Mouse (Mus musculus): Measurements from ENCODE around the gene Adad2. TPM values are rescaled to one million over a fixed set of nuclear protein-coding genes. Genes with fewer than 3 reads are reported as not detected.

The Adad2 gene
- total and polyA plus RNA-seq, 3 experiments, result not detected

DNA sequence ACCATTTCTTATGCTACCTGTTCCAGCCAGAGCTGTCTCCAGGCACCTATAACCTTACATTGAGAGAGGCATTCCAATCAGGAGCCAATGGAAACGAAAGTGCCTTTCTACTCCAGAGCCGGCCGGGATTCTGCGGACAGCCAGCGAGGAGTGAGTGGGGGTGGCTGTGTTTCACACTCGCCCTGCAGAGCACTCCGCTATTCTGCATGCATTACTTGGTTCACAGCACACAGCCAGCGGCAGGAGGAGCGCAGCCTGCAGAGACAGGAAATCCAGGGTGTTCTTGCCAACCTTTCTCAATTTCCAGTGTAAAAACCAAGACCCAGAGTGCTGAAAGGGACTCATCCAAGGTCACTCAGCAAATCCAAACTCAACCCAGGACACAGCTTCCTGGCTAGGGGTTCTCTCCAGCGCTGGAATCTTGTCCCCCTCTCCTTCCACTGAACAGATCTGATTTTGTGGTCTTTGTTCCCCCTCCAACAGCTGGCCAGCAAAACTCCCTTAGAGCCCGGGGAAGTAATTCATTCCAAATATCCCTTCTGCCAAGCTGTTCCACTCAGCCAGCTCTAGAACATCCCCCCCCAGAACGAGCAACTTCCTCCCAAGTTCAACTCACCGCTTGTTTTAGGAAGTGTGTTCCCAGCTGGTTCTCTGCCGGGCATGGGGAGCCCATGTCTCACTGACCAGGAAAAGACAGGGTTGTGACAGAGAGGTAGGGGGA, 22.2 kb downstream of the Adad2 start:
- Histone ChIP-seq H3K27ac (ENCODE audit: control insufficient read depth, low read depth, low read length) (no peak overlapping the region), H3K27me3 (ENCODE audit: control insufficient read depth in 1 of 2, insufficient read depth in 2 of 2, low read length in 2 of 2) (peaks cover 0 to 4% of the 10 kb centered on the region in 2 experiments; a peak in 2 of 4 replicates), H3K9ac (ENCODE audit: control insufficient read depth, low read depth, low read length, poor library complexity, severe bottlenecking) (no peak overlapping the region), H3K9me3 (replicated peaks; ENCODE audit: insufficient read depth, low read length) (no peaks in the 10 kb centered on the region), H3K79me2 (ENCODE audit: control insufficient read depth, insufficient read depth, low read length, poor library complexity) (no peaks in the 10 kb centered on the region), H3K36me3 (ENCODE audit: control insufficient read depth in 1 of 2, insufficient read depth in 2 of 2, low read length in 2 of 2) (no peaks in the 10 kb centered on the region), H3K4me1 (ENCODE audit: control insufficient read depth in 1 of 2, insufficient read depth in 2 of 2, low read length in 2 of 2) (no peaks in the 10 kb centered on the region), H3K4me3 (ENCODE audit: control insufficient read depth in 1 of 2, insufficient read depth in 1 of 2, low read depth in 2 of 2, low read length in 2 of 2) (no peak overlapping the region)
- no peak for TF ChIP-seq POLR2AphosphoS2 (IDR thresholded peaks at IDR 0.05; ENCODE audit: low read length)
- no peak for TF ChIP-seq TAL1 (IDR thresholded peaks at IDR 0.05; ENCODE audit: low read length)
- no peak for TF ChIP-seq BHLHE40 (IDR thresholded peaks at IDR 0.05; ENCODE audit: borderline replicate concordance, low read depth, low read length)
- DNase-seq (ENCODE audit: low read depth, low spot score), result no peak

DNA sequence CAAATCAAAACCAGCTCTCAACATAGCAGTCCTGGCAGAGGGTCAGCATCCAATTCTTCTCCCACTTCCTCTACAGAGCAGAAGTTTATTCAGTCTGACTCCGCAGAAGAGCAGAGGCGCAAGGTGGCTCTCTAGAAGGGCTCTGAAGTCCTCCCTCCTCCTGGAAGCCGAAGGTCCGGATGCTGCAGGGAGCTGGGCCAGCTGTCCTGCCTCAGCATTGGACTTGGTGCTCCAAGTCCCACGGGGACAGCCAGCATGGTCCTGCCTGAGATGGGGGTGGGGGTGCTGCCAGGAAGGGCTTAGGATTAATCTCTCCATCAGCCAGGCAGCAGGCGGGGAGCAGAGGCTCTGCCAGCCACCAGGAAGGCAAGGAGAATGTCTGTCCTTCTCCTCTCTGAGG, 22.8 kb downstream of the Adad2 start, which contains the start of gene Kcng4:
TSS of gene Kcng4 (minus strand) at position 303 of the 400 bp plus-strand sequence.
- Histone ChIP-seq H3K27me3 (ENCODE audit: control insufficient read depth in 1 of 2, insufficient read depth in 2 of 2, low read length in 2 of 2) (peaks cover 0 to 2% of the 10 kb centered on the region in 2 experiments; a peak in 2 of 4 replicates), H3K36me3 (ENCODE audit: control insufficient read depth in 1 of 2, insufficient read depth in 2 of 2, low read length in 2 of 2) (no peaks in the 10 kb centered on the region), H3K9ac (ENCODE audit: control insufficient read depth, low read depth, low read length, poor library complexity, severe bottlenecking) (no peak within 1 kb of the TSS), H3K4me3 (ENCODE audit: control insufficient read depth in 1 of 2, insufficient read depth in 1 of 2, low read depth in 2 of 2, low read length in 2 of 2) (no peak within 1 kb of the TSS), H3K27ac (ENCODE audit: control insufficient read depth, low read depth, low read length) (no peak within 1 kb of the TSS), H3K9me3 (replicated peaks; ENCODE audit: insufficient read depth, low read length) (no peaks in the 10 kb centered on the region), H3K4me1 (ENCODE audit: control insufficient read depth in 1 of 2, insufficient read depth in 2 of 2, low read length in 2 of 2) (no peaks in the 10 kb centered on the region), H3K79me2 (ENCODE audit: control insufficient read depth, insufficient read depth, low read length, poor library complexity) (no peaks in the 10 kb centered on the region)
- no peak for DNase-seq (ENCODE audit: low read depth, low spot score)
- no peak for TF ChIP-seq SMC3 (IDR thresholded peaks at IDR 0.05; ENCODE audit: low read depth, low read length)
- no peak for TF ChIP-seq TAL1 (IDR thresholded peaks at IDR 0.05; ENCODE audit: low read length)
- no peak for TF ChIP-seq MYC (IDR thresholded peaks at IDR 0.05; ENCODE audit: low read depth, low read length)
- TF ChIP-seq HCFC1 (IDR thresholded peaks at IDR 0.05; ENCODE audit: low read depth, low read length), result no peak
- TF ChIP-seq ETS1 (IDR thresholded peaks at IDR 0.05; ENCODE audit: low read depth, low read length), result no peak
- TF ChIP-seq POLR2A (IDR thresholded peaks at IDR 0.05; ENCODE audit: control insufficient read depth in 1 of 2, insufficient read depth in 1 of 2, low read depth in 1 of 2, low read length in 2 of 2, poor library complexity in 1 of 2), result no peak
- no peak for TF ChIP-seq CTCF (IDR thresholded peaks at IDR 0.05 in 2 of 3, conservative IDR thresholded peaks at IDR 0.05 in 1 of 3; ENCODE audit: control insufficient read depth in 1 of 3, insufficient read depth in 1 of 3, low read depth in 2 of 3, low read length in 3 of 3, poor library complexity in 1 of 3, severe bottlenecking in 1 of 3)
- TF ChIP-seq ZKSCAN1 (IDR thresholded peaks at IDR 0.05; ENCODE audit: low read depth, low read length), result no peak
- TF ChIP-seq MAZ (IDR thresholded peaks at IDR 0.05; ENCODE audit: low read depth, low read length), result no peak
- no peak for TF ChIP-seq MAFK (IDR thresholded peaks at IDR 0.05; ENCODE audit: borderline replicate concordance, low read depth, low read length)
- no peak for TF ChIP-seq BHLHE40 (IDR thresholded peaks at IDR 0.05; ENCODE audit: borderline replicate concordance, low read depth, low read length)
- TF ChIP-seq EP300 (IDR thresholded peaks at IDR 0.05; ENCODE audit: low read depth in 1 of 2, low read length in 2 of 2), result no peak
- TF ChIP-seq CHD1 (IDR thresholded peaks at IDR 0.05; ENCODE audit: low read depth, low read length), result no peak

Measured in MEL (cell line).